In the genomic region with DNA sequence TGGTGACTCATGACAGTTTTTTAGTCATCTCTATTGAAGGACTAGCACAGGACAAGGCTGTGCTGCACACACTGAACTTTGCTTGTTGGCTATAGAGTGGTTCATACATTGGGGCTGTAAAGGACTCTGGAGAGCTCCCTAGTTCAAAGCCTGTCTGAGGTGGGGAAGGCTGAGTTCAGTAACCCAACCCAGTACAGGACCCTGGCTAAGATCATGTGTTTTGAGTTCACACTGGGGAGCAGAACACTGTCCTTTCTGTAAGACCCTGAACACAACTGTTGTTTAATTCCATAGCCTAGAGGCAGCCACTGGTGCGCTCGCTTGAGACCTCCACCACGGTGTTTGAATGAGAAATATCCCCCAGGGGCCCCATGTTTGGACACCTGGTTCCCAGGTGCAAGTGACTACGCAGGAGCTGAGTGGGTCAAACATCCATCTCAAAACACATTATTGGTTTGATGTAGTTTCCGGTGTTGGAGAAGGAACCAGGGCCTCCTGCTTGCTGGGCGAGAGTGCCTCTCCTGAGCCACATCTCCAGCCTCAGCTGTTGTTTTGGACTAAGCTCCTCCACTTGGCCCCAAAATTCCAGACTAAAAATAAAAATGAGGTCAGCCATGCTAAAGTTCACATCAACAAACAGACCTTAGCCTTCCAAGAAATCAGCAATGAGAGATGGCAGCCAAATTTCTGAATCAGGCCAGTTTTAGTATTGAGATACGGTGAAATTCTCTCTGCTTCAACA, we compare ENCODE assay signal across 8 mouse cellular contexts. TPM values are rescaled to one million over a fixed set of nuclear protein-coding genes. Genes with fewer than 3 reads are reported as not detected.
DNase-seq lines count a peak whose midpoint lies in the region; ATAC-seq and TF ChIP-seq lines count a peak whose summit lies in the region.

No protein-coding gene starts in this region.

- no peaks in the 10 kb centered on the region for H3K27me3 ChIP-seq in CH12.LX (replicated peaks)
- no peaks in the 10 kb centered on the region for H3K27me3 ChIP-seq in heart, embryonic 14.5 days (ENCODE audit: control insufficient read depth, insufficient read depth, low read length)
- no peaks in the 10 kb centered on the region for H3K27me3 ChIP-seq in limb, embryonic 14.5 days (ENCODE audit: control insufficient read depth, insufficient read depth, low read length)

- TF ChIP-seq EP300 in CH12.LX (IDR thresholded peaks at IDR 0.05; ENCODE audit: low read length): peak; percentile 22; the same call in 1 of the 2 replicates

- in situ Hi-C loops in CH12.LX (cut with MboI; ENCODE audit: low pct_ligation_motif_present, low pct_unique_long_range_greater_than_20kb, low sequenced_read_pairs): no loop called here

- no peaks in the 10 kb centered on the region for H3K9me3 ChIP-seq in CH12.LX (replicated peaks; ENCODE audit: low read length)
- H3K9me3 ChIP-seq in heart, embryonic 14.5 days (ENCODE audit: control insufficient read depth, low read length): no peaks in the 10 kb centered on the region
- H3K9me3 ChIP-seq in limb, embryonic 14.5 days (ENCODE audit: control insufficient read depth, low read length): no peaks in the 10 kb centered on the region

- TF ChIP-seq RAD21 in CH12.LX (IDR thresholded peaks at IDR 0.05; ENCODE audit: low read depth, low read length): no peak

- H3K4me2 ChIP-seq in CH12.LX (ENCODE audit: insufficient read depth, low read depth, poor library complexity, severe bottlenecking): no peak overlapping the region
- peak overlapping the region; percentile 12; the same call in 1 of the 2 replicates for H3K4me2 ChIP-seq in heart, embryonic 14.5 days (ENCODE audit: low read length)
- 0 out of 2 replicates have a peak overlapping the region, but pooled peaks have one; percentile 1 for H3K4me2 ChIP-seq in limb, embryonic 14.5 days (replicated peaks; ENCODE audit: low read depth, low read length, severe bottlenecking)

- ATAC-seq in heart, embryonic 14.5 days (ENCODE audit: insufficient number of reproducible peaks, insufficient read depth, low FRiP score, low read depth): no peak
- ATAC-seq in limb, embryonic 14.5 days (ENCODE audit: low FRiP score, low read depth): peak; percentile 64; the same call in 1 of the 2 replicates

- no peak for TF ChIP-seq POLR2A in CH12.LX (IDR thresholded peaks at IDR 0.05; ENCODE audit: low read depth, low read length)
- no peak for TF ChIP-seq POLR2A in limb, embryonic 14.5 days (IDR thresholded peaks at IDR 0.05; ENCODE audit: borderline replicate concordance, extremely low read depth, insufficient read depth, insufficient read length)

- H3K4me3 ChIP-seq in CH12.LX (replicated peaks in 1 of 3; ENCODE audit: low read depth in 2 of 3, low read length in 2 of 3, poor library complexity in 1 of 3): no peak overlapping the region
- no peak overlapping the region for H3K4me3 ChIP-seq in heart, embryonic 14.5 days (ENCODE audit: control insufficient read depth in 1 of 2, insufficient read depth in 1 of 2, low read depth in 1 of 2, low read length in 2 of 2)
- no peak overlapping the region for H3K4me3 ChIP-seq in limb, embryonic 14.5 days (replicated peaks; ENCODE audit: low read length)

- H3K9ac ChIP-seq in CH12.LX (ENCODE audit: insufficient read depth, low read depth): no peak overlapping the region
- no peak overlapping the region for H3K9ac ChIP-seq in heart, embryonic 14.5 days (ENCODE audit: low read length)
- no peak overlapping the region for H3K9ac ChIP-seq in limb, embryonic 14.5 days (ENCODE audit: low read depth, low read length, severe bottlenecking)

- H3K79me2 ChIP-seq in CH12.LX (replicated peaks; ENCODE audit: control insufficient read depth, extremely low read depth, insufficient read depth, poor library complexity, severe bottlenecking): no peaks in the 10 kb centered on the region

- WGBS in heart, embryonic 14.5 days: 72% methylated on average over 7 of the region's 7 CpGs
- 52% methylated on average over 7 of the region's 7 CpGs for WGBS in limb, embryonic 14.5 days

- DNase-seq in CH12.LX (ENCODE audit: extremely low read depth): peak; percentile 27
- peak; percentile 39 for DNase-seq in cerebellum, adult 11 months
- no peak for DNase-seq in limb, embryonic 14.5 days (ENCODE audit: low spot score)
- no peak for DNase-seq in thymus, postnatal 10 days (ENCODE audit: low spot score in 2 of 2)
- no peak for DNase-seq in layer of hippocampus, postnatal 10 days (ENCODE audit: low spot score in 2 of 2)
- DNase-seq in thymus, postnatal 0 days (ENCODE audit: low spot score): no peak
- DNase-seq in layer of hippocampus, adult 11-12 months (ENCODE audit: low spot score): no peak

- dilution Hi-C loops in CH12.LX (cut with MboI; ENCODE audit: extremely low pct_ligation_motif_present, extremely low pct_unique_long_range_greater_than_20kb, low sequenced_read_pairs): no loop called here

- H3K4me1 ChIP-seq in CH12.LX (ENCODE audit: control insufficient read depth in 1 of 2, insufficient read depth in 2 of 2): peaks cover 9 to 36% of the 10 kb centered on the region in 2 experiments
- H3K4me1 ChIP-seq in heart, embryonic 14.5 days (ENCODE audit: control insufficient read depth in 2 of 2, insufficient read depth in 2 of 2, low read length in 2 of 2): peaks cover 11 to 13% of the 10 kb centered on the region in 2 experiments
- 0 out of 2 replicates have a peak, but pooled peaks cover 4% of the 10 kb centered on the region for H3K4me1 ChIP-seq in limb, embryonic 14.5 days (ENCODE audit: control insufficient read depth, insufficient read depth, low read length)

- H3K36me3 ChIP-seq in CH12.LX (replicated peaks in 1 of 2; ENCODE audit: control insufficient read depth in 1 of 2, insufficient read depth in 1 of 2, low read length in 1 of 2): no peaks in the 10 kb centered on the region
- H3K36me3 ChIP-seq in heart, embryonic 14.5 days (ENCODE audit: control insufficient read depth, insufficient read depth, low read length): no peaks in the 10 kb centered on the region
- H3K36me3 ChIP-seq in limb, embryonic 14.5 days (ENCODE audit: control insufficient read depth, insufficient read depth, low read length): no peaks in the 10 kb centered on the region

- no peak overlapping the region for H3K27ac ChIP-seq in CH12.LX (ENCODE audit: insufficient read depth, low read depth)
- peak overlapping the region; percentile 15 to 58 for H3K27ac ChIP-seq in heart, embryonic 14.5 days (replicated peaks in 1 of 2; ENCODE audit: control insufficient read depth in 1 of 2, insufficient read depth in 1 of 2, low read depth in 2 of 2, low read length in 2 of 2)
- no peak overlapping the region for H3K27ac ChIP-seq in limb, embryonic 14.5 days (replicated peaks; ENCODE audit: low read depth, low read length)

- TF ChIP-seq CTCF in CH12.LX (conservative IDR thresholded peaks at IDR 0.05 in 1 of 2, IDR thresholded peaks at IDR 0.05 in 1 of 2; ENCODE audit: low read depth in 2 of 2, low read length in 2 of 2): no peak

TF ChIP-seq in CH12.LX, 34 proteins besides CTCF, POLR2A, EP300 and RAD21:
- TF ChIP-seq TCF12 (IDR thresholded peaks at IDR 0.05; ENCODE audit: low read depth, low read length): no peak
- TF ChIP-seq IRF4 (IDR thresholded peaks at IDR 0.05; ENCODE audit: low read depth, low read length): no peak
- no peak for TF ChIP-seq KAT2A (IDR thresholded peaks at IDR 0.05; ENCODE audit: insufficient replicate concordance, low read length)
- TF ChIP-seq SIN3A (IDR thresholded peaks at IDR 0.05; ENCODE audit: low read length): no peak
- no peak for TF ChIP-seq TBP (conservative IDR thresholded peaks at IDR 0.05; ENCODE audit: low read depth, low read length)
- peak; percentile 27 for TF ChIP-seq ETS1 (conservative IDR thresholded peaks at IDR 0.05; ENCODE audit: low read depth, low read length)
- TF ChIP-seq MAX (IDR thresholded peaks at IDR 0.05; ENCODE audit: low read length): no peak

RNA-seq across cellular contexts. Expression of a gene that starts 10.0 kb away (rescaled TPM):
- total RNA-seq in CH12.LX (2012; rRNA removed): 46.9 and 47.8 TPM in 2 replicates
- total RNA-seq in CH12.LX (2014; rRNA removed): 74.4 and 75.5 TPM in 2 replicates
- 40.0 and 43.5 TPM in 2 replicates for polyA plus RNA-seq in CH12.LX (2012; ENCODE audit: insufficient read length, low read depth)
- 49.4 and 56.3 TPM in 2 replicates for polyA plus RNA-seq in heart, embryonic 14.5 days (2014; fragmentation: Nextera tagmentation; extraction: Ambion mirVana)
- 50.3 and 55.3 TPM in 2 replicates for polyA plus RNA-seq in limb, embryonic 14.5 days (2012; rRNA removed)
- 55.0 and 55.7 TPM in 2 replicates for polyA plus RNA-seq in limb, embryonic 14.5 days (2014; fragmentation: Nextera tagmentation; extraction: Ambion mirVana)
- 10 to 100 TPM; 32.1 to 42.0 TPM for total RNA-seq in layer of hippocampus, postnatal 10 days (2021)
- 43.9 and 44.2 TPM in 2 replicates for polyA plus RNA-seq in thymus, postnatal 0 days (2015; fragmentation: Nextera tagmentation; extraction: Ambion mirVana)

RNA-seq across cellular contexts. Expression of a gene that starts 33.2 kb away (rescaled TPM):
- total RNA-seq in CH12.LX (2012; rRNA removed) (32.4 and 36.1 TPM in 2 replicates), CH12.LX (2014; rRNA removed) (39.2 and 40.4 TPM in 2 replicates)
- polyA plus RNA-seq in CH12.LX (2012; ENCODE audit: insufficient read length, low read depth): 42.9 and 53.7 TPM in 2 replicates
- 12.2 and 12.3 TPM in 2 replicates for polyA plus RNA-seq in heart, embryonic 14.5 days (2014; fragmentation: Nextera tagmentation; extraction: Ambion mirVana)
- polyA plus RNA-seq in limb, embryonic 14.5 days (2012; rRNA removed): 35.0 and 45.1 TPM in 2 replicates
- 12.3 and 15.1 TPM in 2 replicates for polyA plus RNA-seq in limb, embryonic 14.5 days (2014; fragmentation: Nextera tagmentation; extraction: Ambion mirVana)
- total RNA-seq in layer of hippocampus, postnatal 10 days (2021): 10 to 100 TPM; 84.0 to 88.8 TPM
- 11.0 and 15.4 TPM in 2 replicates for polyA plus RNA-seq in thymus, postnatal 0 days (2015; fragmentation: Nextera tagmentation; extraction: Ambion mirVana)

Comparison
In these comparisons a context has a peak if more than half of its experiments do, and no peak if none do; other contexts are left out.
1. DNase-seq: peak in CH12.LX (single experiment) and cerebellum, adult 11 months (single experiment); none in limb, embryonic 14.5 days (single experiment), thymus, postnatal 10 days (0 of 2), layer of hippocampus, postnatal 10 days (0 of 2), thymus, postnatal 0 days (single experiment) and layer of hippocampus, adult 11-12 months (single experiment).
2. H3K27ac ChIP-seq: peak in heart, embryonic 14.5 days (2 of 2); none in CH12.LX (single experiment) and limb, embryonic 14.5 days (single experiment).